Comparison of ENCODE assay signal across 14 mouse cellular contexts in the genomic region with DNA sequence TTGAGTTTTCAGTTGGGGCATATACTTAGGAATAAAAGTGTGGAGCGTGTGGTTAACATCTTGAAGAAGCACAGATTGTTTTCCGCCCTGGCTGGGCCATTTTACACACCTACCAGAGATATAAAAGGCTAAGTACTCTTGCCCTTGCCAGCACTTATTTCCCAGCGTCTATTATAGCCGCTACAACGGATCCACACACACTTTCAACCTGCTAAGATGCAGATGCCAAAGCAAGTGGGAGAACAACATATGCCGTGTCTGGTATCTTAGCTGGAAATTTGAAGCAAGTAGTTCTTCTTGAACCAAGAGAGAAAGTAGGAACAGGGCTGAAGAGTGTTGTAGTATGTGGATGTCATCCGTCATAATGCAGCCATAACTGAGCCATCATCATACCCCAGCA.
DNase-seq lines count a peak whose midpoint lies in the region.
"Had no signal": no experiment of that assay in that cellular context is flagged by ENCODE, and none has a peak within 500 bp of the region (broad histone marks: within the 10 kb centered on the region; RNA-seq: fewer than 3 reads in every experiment).

No protein-coding gene starts in this region.

- DNase-seq in frontal cortex, adult 2 months (ENCODE audit: extremely low spot score in 1 of 2, low spot score in 1 of 2): peak; percentile 16 to 63
- DNase-seq in frontal cortex, postnatal 14 days (ENCODE audit: low spot score in 2 of 2): no peak
- DNase-seq in layer of hippocampus, adult 9-10 months (ENCODE audit: low spot score): peak; percentile 15
- DNase-seq in layer of hippocampus, postnatal 10 days (ENCODE audit: low spot score in 2 of 2): no peak
- DNase-seq in left cerebral cortex, postnatal 36 days (ENCODE audit: low spot score in 2 of 2): peak; percentile 28 to 37
- no peak for DNase-seq in left cerebral cortex, postnatal 14 days (ENCODE audit: low spot score in 2 of 2)
- DNase-seq in brain, adult 2 months (ENCODE audit: low read depth, low spot score): peak; percentile 82
- DNase-seq in gastrocnemius, adult 8-10 months (ENCODE audit: low spot score in 2 of 2): no peak
- DNase-seq: adrenal gland, postnatal 10 days; cerebellum, adult 11-12 months; cerebellum, adult 9-10 months; cerebellum, postnatal 25 days; gastrocnemius, postnatal 14 days; heart, postnatal 36 days had no signal

- intact Hi-C loops in left cerebral cortex, postnatal 36 days (cut with DNase I): no loop called here
- intact Hi-C loops in left cerebral cortex, postnatal 14 days (cut with DNase I): no loop called here

Comparison
In these comparisons a context has a peak if more than half of its experiments do, and no peak if none do; other contexts are left out.
1. DNase-seq: peak in frontal cortex, adult 2 months (2 of 2), layer of hippocampus, adult 9-10 months (single experiment), left cerebral cortex, postnatal 36 days (2 of 2) and brain, adult 2 months (single experiment); none in frontal cortex, postnatal 14 days (0 of 2), layer of hippocampus, postnatal 10 days (0 of 2), left cerebral cortex, postnatal 14 days (0 of 2) and gastrocnemius, adult 8-10 months (0 of 2).